Mouse (Mus musculus) adrenal gland, adult 2 months (tissue): ENCODE measurements around the gene Enox1. TPM values are rescaled to one million over a fixed set of nuclear protein-coding genes. Genes with fewer than 3 reads are reported as not detected.

ENCODE experiments used
- DNase-seq: peaks from one replicate; pipeline ENCODE4 v3.0.0; 2021
- polyA plus RNA-seq: library from polyadenylated mRNA; depleted of rRNA; stranded (reverse); fragments of >200 nt; gene quantifications from 2 replicates; pipeline ENCODE4 v1.2.3, GENCODE M21; 2012
- total RNA-seq, 2 experiments: library from RNA; stranded (reverse); gene quantifications; 2 replicates each; pipeline ENCODE4 v1.2.3; 2021

Enox1 gene
- total and polyA plus RNA-seq, 3 experiments = 1.7 to 3.5 (median 2.1) TPM

- no peak for DNase-seq
Observed at GRCm38 (mm10) chr14:77576411-77576810, 419.8 kb downstream of the Enox1 start.

- DNase-seq = no peak
Observed at GRCm38 (mm10) chr14:77577481-77578251, 421.1 kb downstream of the Enox1 start.

GRCm38 (mm10) chr14:77578355-77578754 is 421.8 kb downstream of the Enox1 start:
- no peak for DNase-seq

- no peak for DNase-seq
Observed at GRCm38 (mm10) chr14:77580106-77580936, 423.8 kb downstream of the Enox1 start.

GRCm38 (mm10) chr14:77580937-77581270 is 424.3 kb downstream of the Enox1 start:
- no peak for DNase-seq

- DNase-seq = no peak
Observed at GRCm38 (mm10) chr14:77581616-77582015, 425.1 kb downstream of the Enox1 start.

- no peak for DNase-seq
Observed at GRCm38 (mm10) chr14:77584426-77584825, 427.9 kb downstream of the Enox1 start.

- DNase-seq = peak; percentile 13
Observed at GRCm38 (mm10) chr14:77585031-77585800, 428.7 kb downstream of the Enox1 start.

GRCm38 (mm10) chr14:77586033-77586432 is 429.5 kb downstream of the Enox1 start:
- DNase-seq = no peak

- DNase-seq = no peak
Observed at GRCm38 (mm10) chr14:77587182-77587581, 430.6 kb downstream of the Enox1 start.

GRCm38 (mm10) chr14:77593136-77593838 is 436.7 kb downstream of the Enox1 start:
- no peak for DNase-seq

- DNase-seq = no peak
Observed at GRCm38 (mm10) chr14:77596216-77597175, 439.9 kb downstream of the Enox1 start.

GRCm38 (mm10) chr14:77599016-77599704 is 442.6 kb downstream of the Enox1 start:
- DNase-seq = no peak

GRCm38 (mm10) chr14:77600773-77601172 is 444.2 kb downstream of the Enox1 start:
- DNase-seq = no peak

- no peak for DNase-seq
Observed at GRCm38 (mm10) chr14:77601446-77601845, 444.9 kb downstream of the Enox1 start.

- peak; percentile 63 for DNase-seq
Observed at GRCm38 (mm10) chr14:77608182-77608839, 451.7 kb downstream of the Enox1 start.

GRCm38 (mm10) chr14:77615201-77615600 is 458.6 kb downstream of the Enox1 start:
- no peak for DNase-seq

GRCm38 (mm10) chr14:77617250-77617649 is 460.7 kb downstream of the Enox1 start:
- DNase-seq = peak; percentile 71

- peak; percentile 56 for DNase-seq
Observed at GRCm38 (mm10) chr14:77618131-77618805, 461.7 kb downstream of the Enox1 start.
